21 mouse cellular contexts compared by ENCODE assay signal in the genomic region with DNA sequence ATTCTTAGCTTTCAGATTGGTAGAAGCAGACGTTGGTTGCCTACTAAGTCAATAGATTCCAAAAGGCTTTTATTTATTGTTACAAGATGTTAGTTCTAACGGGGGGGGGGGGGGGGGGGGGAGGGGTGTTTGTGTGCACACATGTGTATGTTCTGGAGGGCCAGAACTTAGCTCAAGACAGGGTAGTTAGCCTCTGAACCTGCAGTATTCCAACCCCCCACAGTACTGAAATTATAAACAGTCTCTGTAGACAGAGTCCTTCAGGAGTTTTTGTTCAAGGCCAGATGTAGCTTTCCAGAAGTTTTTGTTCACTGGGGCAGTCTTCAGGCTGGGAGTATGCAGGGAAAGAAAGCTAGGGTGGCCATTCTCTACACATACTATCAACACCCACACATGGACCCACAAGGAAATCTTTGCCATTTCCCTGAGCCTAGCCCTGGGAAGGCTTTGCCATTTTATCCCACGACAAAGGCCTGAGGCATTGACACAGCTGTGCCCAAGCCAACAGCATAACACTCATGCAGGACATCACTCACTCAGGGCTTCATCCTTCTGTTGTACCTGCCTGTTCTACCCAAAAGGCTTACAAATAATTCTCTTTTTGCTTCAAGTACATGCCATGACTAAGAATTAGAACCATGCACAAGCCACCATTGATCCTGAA.
DNase-seq lines count a peak whose midpoint lies in the region; ATAC-seq lines count a peak whose summit lies in the region.
"Had no signal": no experiment of that assay in that cellular context is flagged by ENCODE, and none has a peak within 500 bp of the region (broad histone marks: within the 10 kb centered on the region; RNA-seq: fewer than 3 reads in every experiment).

No protein-coding gene starts in this region.

- no peak overlapping the region for H3K4me2 ChIP-seq in neural tube, embryonic 11.5 days (ENCODE audit: low read depth)
- H3K4me2 ChIP-seq in neural tube, embryonic 15.5 days: no peak overlapping the region
- no peak overlapping the region for H3K4me2 ChIP-seq in forebrain, embryonic 13.5 days
- no peak overlapping the region for H3K4me2 ChIP-seq in hindbrain, embryonic 15.5 days
- no peak overlapping the region for H3K4me2 ChIP-seq in midbrain, embryonic 16.5 days (ENCODE audit: low read length)
- H3K4me2 ChIP-seq: heart, embryonic 12.5 days; liver, embryonic 12.5 days; lung, embryonic 15.5 days had no signal

- DNase-seq in neural tube, embryonic 11.5 days (ENCODE audit: low spot score): no peak
- DNase-seq in heart, postnatal 36 days: no peak
- no peak for DNase-seq in spleen, postnatal 14 days (ENCODE audit: low spot score in 2 of 2)
- DNase-seq: adrenal gland, postnatal 10 days; cerebellum, adult 18-20 months; cerebellum, postnatal 36 days; gastrocnemius, adult 2 months; heart, postnatal 14 days; kidney, adult 9 months; kidney, postnatal 25 days; left cerebral cortex, postnatal 4 days; right cerebral cortex, postnatal 25 days had no signal

- H3K36me3 ChIP-seq in neural tube, embryonic 11.5 days (ENCODE audit: control insufficient read depth, insufficient read depth, low read length): no peaks in the 10 kb centered on the region
- H3K36me3 ChIP-seq in neural tube, embryonic 15.5 days: no peaks in the 10 kb centered on the region
- H3K36me3 ChIP-seq in forebrain, embryonic 13.5 days (ENCODE audit: poor library complexity, severe bottlenecking): no peaks in the 10 kb centered on the region
- no peaks in the 10 kb centered on the region for H3K36me3 ChIP-seq in hindbrain, embryonic 15.5 days
- H3K36me3 ChIP-seq in midbrain, embryonic 16.5 days (ENCODE audit: control insufficient read depth, insufficient read depth, low read length): no peaks in the 10 kb centered on the region
- H3K36me3 ChIP-seq: heart, embryonic 12.5 days; liver, embryonic 12.5 days; lung, embryonic 15.5 days had no signal

- H3K4me1 ChIP-seq in neural tube, embryonic 11.5 days (ENCODE audit: control insufficient read depth, insufficient read depth, low read length): no peaks in the 10 kb centered on the region
- no peaks in the 10 kb centered on the region for H3K4me1 ChIP-seq in neural tube, embryonic 15.5 days
- H3K4me1 ChIP-seq in forebrain, embryonic 13.5 days: peaks cover 15% of the 10 kb centered on the region
- 0 out of 2 replicates have a peak, but pooled peaks cover 3% of the 10 kb centered on the region for H3K4me1 ChIP-seq in hindbrain, embryonic 15.5 days (replicated peaks)
- peaks cover 3% of the 10 kb centered on the region; the same call in 1 of the 2 replicates for H3K4me1 ChIP-seq in midbrain, embryonic 16.5 days (ENCODE audit: control insufficient read depth, insufficient read depth, low read length)
- H3K4me1 ChIP-seq: heart, embryonic 12.5 days; liver, embryonic 12.5 days had no signal

- no peak overlapping the region for H3K27ac ChIP-seq in neural tube, embryonic 11.5 days (ENCODE audit: low read depth, low read length)
- H3K27ac ChIP-seq in neural tube, embryonic 15.5 days (replicated peaks): no peak overlapping the region
- no peak overlapping the region for H3K27ac ChIP-seq in forebrain, embryonic 13.5 days
- H3K27ac ChIP-seq in hindbrain, embryonic 15.5 days (replicated peaks): no peak overlapping the region
- H3K27ac ChIP-seq in midbrain, embryonic 16.5 days (ENCODE audit: low read length): no peak overlapping the region
- H3K27ac ChIP-seq: gastrocnemius, adult 2 months; liver, embryonic 12.5 days; lung, embryonic 15.5 days; stomach, postnatal 0 days had no signal

- H3K9ac ChIP-seq in neural tube, embryonic 11.5 days (ENCODE audit: low read length): no peak overlapping the region
- no peak overlapping the region for H3K9ac ChIP-seq in neural tube, embryonic 15.5 days (replicated peaks)
- no peak overlapping the region for H3K9ac ChIP-seq in forebrain, embryonic 13.5 days
- H3K9ac ChIP-seq in hindbrain, embryonic 15.5 days: no peak overlapping the region
- H3K9ac ChIP-seq in midbrain, embryonic 16.5 days (ENCODE audit: low read depth, low read length): no peak overlapping the region
- H3K9ac ChIP-seq: heart, embryonic 12.5 days; liver, embryonic 12.5 days; lung, embryonic 15.5 days had no signal

- no peaks in the 10 kb centered on the region for H3K27me3 ChIP-seq in neural tube, embryonic 11.5 days (ENCODE audit: control insufficient read depth, insufficient read depth, low read length)
- no peaks in the 10 kb centered on the region for H3K27me3 ChIP-seq in neural tube, embryonic 15.5 days (replicated peaks)
- no peaks in the 10 kb centered on the region for H3K27me3 ChIP-seq in forebrain, embryonic 13.5 days
- no peaks in the 10 kb centered on the region for H3K27me3 ChIP-seq in hindbrain, embryonic 15.5 days
- H3K27me3 ChIP-seq in midbrain, embryonic 16.5 days (ENCODE audit: control insufficient read depth, insufficient read depth, low read depth, low read length): no peaks in the 10 kb centered on the region
- H3K27me3 ChIP-seq: heart, embryonic 12.5 days; liver, embryonic 12.5 days; lung, embryonic 15.5 days had no signal

- 55% methylated on average over 3 of the region's 3 CpGs for WGBS in neural tube, embryonic 11.5 days
- WGBS in neural tube, embryonic 15.5 days: 45% methylated on average over 3 of the region's 3 CpGs
- WGBS in forebrain, embryonic 13.5 days: 55% methylated on average over 3 of the region's 3 CpGs
- 32% methylated on average over 3 of the region's 3 CpGs for WGBS in hindbrain, embryonic 15.5 days
- WGBS in midbrain, embryonic 16.5 days: 31% methylated on average over 2 of the region's 3 CpGs

- intact Hi-C loops in heart, postnatal 36 days (cut with DNase I): no loop called here

- H3K9me3 ChIP-seq in neural tube, embryonic 11.5 days (ENCODE audit: control insufficient read depth, low read length): no peaks in the 10 kb centered on the region
- H3K9me3 ChIP-seq in neural tube, embryonic 15.5 days (replicated peaks): no peaks in the 10 kb centered on the region
- H3K9me3 ChIP-seq in forebrain, embryonic 13.5 days (replicated peaks): no peaks in the 10 kb centered on the region
- H3K9me3 ChIP-seq in hindbrain, embryonic 15.5 days: no peaks in the 10 kb centered on the region
- H3K9me3 ChIP-seq in midbrain, embryonic 16.5 days (replicated peaks; ENCODE audit: control insufficient read depth, low read length, poor library complexity, severe bottlenecking): no peaks in the 10 kb centered on the region
- H3K9me3 ChIP-seq: lung, embryonic 15.5 days had no signal

- peak; percentile 45; the same call in 1 of the 2 replicates for ATAC-seq in neural tube, embryonic 11.5 days (ENCODE audit: insufficient read depth, low FRiP score, low TSS enrichment)
- ATAC-seq in neural tube, embryonic 15.5 days (ENCODE audit: low FRiP score): no peak
- ATAC-seq in forebrain, embryonic 13.5 days: peak; percentile 45
- peak; percentile 34; the same call in 1 of the 2 replicates for ATAC-seq in hindbrain, embryonic 15.5 days (ENCODE audit: low FRiP score, low read depth)
- 0 out of 2 replicates have a peak, but pooled peaks have one; percentile 36 for ATAC-seq in midbrain, embryonic 16.5 days
- ATAC-seq in megakaryocyte progenitor cell, adult 5-6 weeks (replicated peaks; ENCODE audit: poor library complexity): no peak
- ATAC-seq: liver, embryonic 12.5 days had no signal

- H3K4me3 ChIP-seq in neural tube, embryonic 11.5 days (ENCODE audit: low read depth, low read length): no peak overlapping the region
- no peak overlapping the region for H3K4me3 ChIP-seq in neural tube, embryonic 15.5 days (replicated peaks)
- no peak overlapping the region for H3K4me3 ChIP-seq in forebrain, embryonic 13.5 days
- no peak overlapping the region for H3K4me3 ChIP-seq in hindbrain, embryonic 15.5 days
- H3K4me3 ChIP-seq in midbrain, embryonic 16.5 days (ENCODE audit: low read depth, low read length): no peak overlapping the region
- H3K4me3 ChIP-seq: gastrocnemius, adult 2 months; heart, embryonic 12.5 days; liver, embryonic 12.5 days; lung, embryonic 15.5 days had no signal

Comparison
In these comparisons a context has a peak if more than half of its experiments do, and no peak if none do; other contexts are left out.
1. ATAC-seq: peak in neural tube, embryonic 11.5 days (single experiment), forebrain, embryonic 13.5 days (single experiment), hindbrain, embryonic 15.5 days (single experiment) and midbrain, embryonic 16.5 days (single experiment); none in neural tube, embryonic 15.5 days (single experiment) and megakaryocyte progenitor cell, adult 5-6 weeks (single experiment).